Mouse (Mus musculus) natural killer cell, adult 2 months (primary cell): ENCODE results near the gene Olfr586.

Experiments
- DNase-seq, 2 experiments: peaks; one replicate each; pipeline ENCODE4 v3.0.0; 2022; ENCODE audit warnings: low spot score in 2 of 2

Olfr586 gene

DNA sequence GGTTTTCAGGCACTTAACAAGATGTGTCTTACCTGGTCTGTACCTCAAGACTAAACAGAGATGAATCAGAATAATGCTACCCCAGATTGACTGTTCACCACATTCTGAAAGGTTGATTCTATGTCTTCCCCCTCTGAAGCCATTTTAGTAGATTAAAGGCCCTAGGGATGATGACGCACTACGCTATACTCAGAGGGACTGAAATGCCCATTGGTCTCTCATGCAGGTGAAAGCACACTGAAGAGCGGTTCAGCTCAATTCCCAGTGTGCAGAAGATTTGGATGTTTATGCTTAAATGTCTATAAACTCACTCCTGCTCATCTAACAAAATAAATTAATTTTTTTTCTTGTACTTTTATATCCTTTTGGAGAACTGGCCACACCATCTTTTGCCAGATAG, at the start of gene Olfr586:
Gene Olfr586, minus strand, starts transcription at position 101 of the 400 bp plus-strand sequence.
- DNase-seq: no peak

DNA sequence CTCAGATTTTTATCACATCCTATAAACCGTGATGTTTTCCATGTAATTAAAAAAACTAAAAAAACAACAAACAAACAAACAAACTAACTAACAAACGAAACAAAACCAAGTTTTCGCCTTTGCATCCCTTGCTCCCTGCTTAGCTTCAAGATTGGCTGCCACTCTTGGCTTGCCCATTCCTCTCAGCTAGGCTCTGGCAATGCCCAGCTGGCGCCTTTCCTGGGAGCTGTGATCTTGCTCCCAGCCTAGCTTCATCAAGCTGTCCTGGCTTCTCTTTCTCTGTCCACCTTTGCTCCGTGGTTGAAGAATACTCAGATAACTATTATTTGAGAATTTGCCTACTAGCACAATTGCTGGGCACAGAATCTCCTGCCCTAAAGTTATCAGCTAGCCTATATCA, 44.3 kb upstream of the Olfr586 start:
- no peak for DNase-seq

DNA sequence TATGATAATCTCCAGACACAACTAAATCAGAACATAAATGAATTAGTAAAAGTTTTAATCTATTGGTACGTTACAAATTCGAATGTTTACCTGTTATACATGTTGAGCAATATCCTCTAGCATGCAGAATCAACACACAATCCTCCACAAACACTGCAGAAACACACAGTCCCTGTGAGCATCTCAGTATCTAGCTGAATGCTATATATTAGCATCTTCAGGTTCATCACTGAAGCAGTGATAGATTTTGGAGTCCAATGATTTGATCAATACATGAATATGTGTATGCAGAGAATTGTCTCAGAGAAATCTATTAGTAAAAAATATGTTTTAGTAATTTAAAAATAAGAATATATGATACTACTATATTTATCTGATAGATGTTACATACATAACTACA, 30.8 kb upstream of the Olfr586 start, which contains the start of gene Olfr589:
Gene Olfr589, minus strand, starts transcription at position 101 of the 400 bp plus-strand sequence.
- no peak for DNase-seq

DNA sequence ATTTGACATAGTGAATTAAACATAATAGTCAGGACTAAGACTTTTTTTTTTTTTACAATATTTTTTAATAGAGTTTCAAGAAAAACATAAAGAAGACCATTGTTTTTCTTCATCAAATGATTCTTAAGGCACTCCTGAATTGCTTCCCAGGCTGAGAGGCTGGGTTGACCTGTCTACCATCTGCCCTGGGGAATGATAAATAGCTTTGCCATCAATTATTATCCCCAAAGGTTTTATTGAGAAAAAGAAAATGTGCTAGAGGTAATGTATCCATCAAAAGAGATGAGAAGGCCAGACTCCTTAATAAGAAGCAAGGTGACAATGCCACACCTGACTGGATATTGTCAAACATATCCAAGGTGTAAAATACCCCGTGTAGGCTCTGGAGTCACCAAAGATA, 15.1 kb upstream of the Olfr586 start, which contains the start of gene Olfr588-ps1:
Gene Olfr588-ps1, plus strand, starts transcription at position 301 of the 400 bp plus-strand sequence.
- DNase-seq: no peak

DNA sequence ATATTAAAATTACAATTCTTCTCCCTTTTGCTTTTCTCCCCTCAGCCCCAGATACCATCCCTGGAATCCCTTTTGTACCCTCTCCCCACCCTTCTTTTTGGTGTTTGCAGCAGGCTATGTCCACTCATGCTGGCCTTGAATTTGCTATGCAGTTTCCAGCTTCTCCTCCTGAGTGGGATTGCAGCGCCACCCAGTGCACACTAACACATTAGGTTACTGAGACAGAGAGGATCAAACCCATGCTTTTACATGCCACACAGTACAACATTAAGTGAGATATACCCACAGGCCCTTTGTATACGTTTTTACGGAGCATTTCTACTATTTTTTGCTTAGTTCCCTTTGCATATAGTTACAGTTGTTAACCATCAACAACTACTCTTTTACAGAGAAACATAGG, 6.0 kb downstream of the Olfr586 start:
- DNase-seq: no peak

DNA sequence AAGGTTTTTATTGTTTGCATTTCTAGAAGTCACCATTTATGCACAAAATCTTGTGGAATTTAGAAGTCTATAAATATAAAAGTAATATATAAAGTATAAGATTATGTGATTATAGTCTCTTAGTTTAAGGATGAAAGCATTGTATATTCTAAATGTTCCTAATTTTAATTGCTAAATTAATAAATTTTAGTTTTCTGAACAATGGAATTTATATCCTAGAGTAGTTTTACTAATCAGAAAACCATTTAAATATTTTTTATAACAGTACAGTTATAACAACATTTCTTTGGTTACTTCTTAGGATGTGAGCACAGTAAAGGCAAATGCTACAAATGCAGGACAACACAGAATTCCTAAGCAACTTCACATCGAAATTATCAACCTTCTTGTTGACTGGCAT, 28.0 kb downstream of the Olfr586 start, which contains the start of gene Olfr585:
Gene Olfr585, plus strand, starts transcription at position 301 of the 400 bp plus-strand sequence.
- no peak for DNase-seq

DNA sequence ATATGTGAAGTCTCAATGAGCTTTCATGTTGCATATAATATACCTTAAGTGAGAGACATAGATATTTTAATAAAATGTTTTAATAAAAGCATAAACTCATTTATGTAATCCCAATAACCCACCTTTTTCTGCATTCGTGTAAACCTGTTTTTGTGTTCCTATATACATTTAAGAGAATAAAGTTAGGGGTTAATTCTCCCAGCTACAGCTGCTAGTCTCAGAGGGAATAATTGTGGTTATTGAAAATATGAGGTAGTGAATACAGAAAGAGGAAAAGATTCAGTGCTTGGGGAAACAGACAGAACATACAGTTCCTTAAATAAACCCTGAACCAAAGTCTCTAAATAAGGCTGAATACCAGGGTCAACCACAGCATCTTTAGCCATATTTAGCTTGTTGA, 43.9 kb downstream of the Olfr586 start, which contains the start of gene Olfr584:
Gene Olfr584, plus strand, starts transcription at position 301 of the 400 bp plus-strand sequence.
- DNase-seq: no peak
